Mouse (Mus musculus) induced T-regulatory cell, adult 2 months (primary cell): ENCODE results near the gene Gm8257.
"Not testable (repeated sequence)": the region's sequence is repeated elsewhere in the genome, so short reads cannot be mapped to it uniquely, and the experiment has no call there.

ENCODE experiments used
- DNase-seq: peaks from one replicate; pipeline ENCODE4 v3.0.0-alpha.2; 2012; ENCODE audit warnings: low read depth

Gene Gm8257

DNA sequence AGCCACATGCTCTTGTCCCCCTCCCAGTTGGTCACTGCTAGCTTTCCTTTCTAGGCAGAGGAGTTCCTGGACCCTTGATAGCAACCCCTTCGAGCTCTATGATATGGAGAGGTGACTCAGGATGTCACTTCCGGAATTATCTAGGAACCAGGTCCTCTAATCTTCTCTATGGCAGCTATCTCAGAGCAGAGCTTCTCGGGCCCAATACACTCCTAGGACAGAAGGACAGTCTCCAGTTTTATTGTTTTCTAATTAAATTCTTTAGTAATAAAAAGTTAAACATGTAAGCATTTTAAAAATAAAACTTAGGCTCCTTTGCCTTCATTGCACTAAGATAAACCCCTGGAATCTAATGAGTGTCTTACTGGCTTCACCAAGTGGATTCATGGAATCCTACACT, at the start of gene Gm8257:
Gene Gm8257, minus strand, starts transcription at position 101 of the 400 bp plus-strand sequence.
- DNase-seq: not testable (repeated sequence)

GRCm38 (mm10) chr14:44750240-44750639, 44.0 kb upstream of the Gm8257 start, which contains the start of gene Gm8267:
Gene Gm8267 (minus strand): TSS chr14:44750340.
- no peak for DNase-seq

DNA sequence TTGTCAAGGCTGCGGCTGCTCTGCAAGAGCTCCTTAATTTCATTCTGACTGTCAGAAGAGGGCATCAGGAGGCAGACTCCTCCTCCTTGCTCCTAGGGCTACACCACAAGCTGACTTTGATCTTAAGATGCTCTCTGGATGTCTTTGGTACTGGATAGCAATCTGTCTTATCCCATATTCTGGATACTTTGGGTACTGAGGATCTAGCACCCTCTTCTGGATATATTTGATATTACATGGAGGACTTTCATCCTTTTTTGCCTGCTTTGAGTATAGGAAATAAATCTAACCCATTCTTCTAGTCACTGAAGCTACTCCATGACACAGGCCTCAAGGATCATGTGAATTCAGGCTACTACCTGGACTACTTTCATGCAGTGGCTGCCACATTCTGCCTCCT, 36.5 kb upstream of the Gm8257 start:
- not testable (repeated sequence) for DNase-seq

- DNase-seq: not testable (repeated sequence)
Measured at GRCm38 (mm10) chr14:44730711-44731110, 24.5 kb upstream of the Gm8257 start.

GRCm38 (mm10) chr14:44627737-44628136, 78.5 kb downstream of the Gm8257 start, which contains the start of gene Gm5624:
Gene Gm5624 (minus strand): TSS chr14:44627938.
- not testable (repeated sequence) for DNase-seq
